Mouse (Mus musculus): ENCODE results near the gene Ubxn2a. TPM values are rescaled to one million over a fixed set of nuclear protein-coding genes. Genes with fewer than 3 reads are reported as not detected.

Ubxn2a gene
- polyA plus RNA-seq (2015; fragmentation: Nextera tagmentation; extraction: Ambion mirVana): 22.0 and 28.6 TPM in 2 replicates

DNA sequence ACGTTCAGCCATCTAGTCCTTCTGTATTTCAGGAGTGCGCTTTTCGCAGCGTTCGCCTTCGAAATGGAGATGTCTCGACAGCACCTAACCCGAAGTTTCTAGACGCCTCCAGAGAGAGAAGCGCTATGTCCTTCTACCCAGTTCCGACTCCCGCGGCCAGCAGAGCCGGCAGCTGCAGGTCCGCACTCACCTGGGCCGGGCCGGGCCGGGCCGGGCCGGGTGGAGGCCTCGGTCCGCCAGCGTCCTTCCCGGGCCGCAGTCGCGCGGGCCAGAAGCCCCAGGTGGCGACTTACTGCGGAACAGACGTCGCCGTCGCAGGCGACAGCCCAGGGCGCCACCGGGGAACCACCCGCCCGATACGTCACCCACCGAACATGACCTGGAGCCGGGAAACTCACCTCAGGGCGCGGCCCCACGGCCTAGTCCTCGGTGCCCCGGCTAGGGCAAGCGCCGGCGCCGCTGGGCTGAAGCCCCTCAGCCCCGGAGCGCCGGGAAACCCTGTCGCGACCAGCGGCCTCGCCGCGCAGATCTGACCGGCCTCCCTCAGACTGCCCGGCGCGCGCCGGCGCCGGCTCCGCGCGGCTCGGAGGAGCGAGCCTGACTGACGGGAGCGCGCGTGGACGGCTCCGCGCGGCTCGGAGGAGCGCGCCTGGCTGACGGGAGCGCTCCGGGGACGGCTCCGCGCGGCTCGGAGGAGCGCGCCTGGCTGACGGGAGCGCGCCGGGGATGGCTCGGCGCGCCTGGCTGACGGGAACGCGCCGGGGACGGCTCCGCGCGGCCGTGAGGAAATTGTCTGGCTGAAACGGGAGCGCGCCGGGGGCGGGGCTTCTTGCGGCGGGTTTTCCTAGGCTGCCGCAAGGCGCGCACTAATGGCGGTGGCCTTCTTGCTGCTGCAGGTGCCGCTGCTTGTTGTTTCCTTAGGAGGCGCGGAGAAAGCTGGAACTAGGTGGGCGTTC, at the start of gene Ubxn2a:
Gene Ubxn2a (minus strand): TSS at position 755 of the 956 bp plus-strand sequence.
- peak within 1 kb of the TSS; percentile 77 for H3K4me3 ChIP-seq
- peak within 1 kb of the TSS; percentile 68 for H3K27ac ChIP-seq
- WGBS: 1% methylated on average over 123 of the region's 125 CpGs
- H3K27me3 ChIP-seq: no peaks in the 10 kb centered on the region
- peak within 1 kb of the TSS; percentile 87 for H3K9ac ChIP-seq
- H3K4me2 ChIP-seq: peak within 1 kb of the TSS; percentile 78
- no peaks in the 10 kb centered on the region for H3K9me3 ChIP-seq
- peak; percentile 89 for ATAC-seq (ENCODE audit: insufficient number of reproducible peaks, insufficient read depth, low FRiP score, low TSS enrichment, low read depth)
- H3K4me1 ChIP-seq: no peaks in the 10 kb centered on the region
- no peaks in the 10 kb centered on the region for H3K36me3 ChIP-seq

DNA sequence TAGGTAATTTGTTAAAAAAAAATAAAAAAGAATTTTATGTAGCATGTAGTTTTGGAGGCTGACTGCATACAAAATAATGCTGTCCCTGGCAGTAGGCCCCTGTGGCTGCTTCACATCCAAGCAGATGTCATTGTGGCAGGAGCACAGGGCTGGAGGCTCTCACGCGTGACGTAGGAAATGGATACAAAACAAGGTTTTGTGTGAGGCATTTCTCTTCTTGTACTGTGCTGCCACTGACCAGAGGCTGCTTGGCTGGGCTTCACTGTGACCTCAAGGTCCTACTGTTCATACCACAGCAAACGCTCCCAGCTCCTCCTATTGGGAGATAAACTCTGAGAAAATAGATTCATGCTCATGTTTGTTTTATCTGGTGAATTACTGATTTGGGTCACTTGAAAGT, 45.7 kb upstream of the Ubxn2a start:
- H3K4me1 ChIP-seq: no peaks in the 10 kb centered on the region
- no peaks in the 10 kb centered on the region for H3K9me3 ChIP-seq
- no peak overlapping the region for H3K27ac ChIP-seq
- H3K4me3 ChIP-seq: no peak overlapping the region
- peaks cover 54% of the 10 kb centered on the region for H3K36me3 ChIP-seq
- no peak for ATAC-seq (ENCODE audit: insufficient number of reproducible peaks, insufficient read depth, low FRiP score, low TSS enrichment, low read depth)
- H3K27me3 ChIP-seq: no peaks in the 10 kb centered on the region
- 90% methylated on average over 4 of the region's 4 CpGs for WGBS
- no peak overlapping the region for H3K4me2 ChIP-seq
- H3K9ac ChIP-seq: no peak overlapping the region

DNA sequence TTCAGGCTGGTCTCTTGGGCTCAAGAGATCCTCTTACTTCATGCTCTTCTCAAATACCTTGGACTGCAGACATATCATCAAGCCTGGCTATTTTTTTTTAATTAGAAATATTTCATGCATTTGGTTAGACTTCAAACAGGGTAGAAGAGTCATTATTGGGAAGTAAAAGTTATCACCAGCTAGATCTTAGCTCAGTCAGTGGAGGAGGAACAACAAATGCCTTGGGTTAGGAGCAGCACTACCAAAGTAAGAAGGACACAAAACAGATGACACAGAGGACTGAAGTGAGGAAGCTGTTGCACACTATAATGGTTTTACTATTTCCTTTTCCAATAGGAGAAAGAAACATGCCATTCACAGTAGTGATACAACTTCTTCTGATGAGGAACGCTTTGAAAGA, 44.8 kb upstream of the Ubxn2a start:
- Histone ChIP-seq H3K27me3 (no peaks in the 10 kb centered on the region), H3K4me1 (no peaks in the 10 kb centered on the region), H3K9ac (no peak overlapping the region), H3K4me2 (no peak overlapping the region), H3K27ac (no peak overlapping the region), H3K4me3 (no peak overlapping the region), H3K36me3 (peaks cover 62% of the 10 kb centered on the region), H3K9me3 (no peaks in the 10 kb centered on the region)
- 97% methylated on average over 1 of the region's 1 CpGs for WGBS
- ATAC-seq (ENCODE audit: insufficient number of reproducible peaks, insufficient read depth, low FRiP score, low TSS enrichment, low read depth): no peak

- Histone ChIP-seq H3K27ac (no peak overlapping the region), H3K4me3 (no peak overlapping the region), H3K36me3 (peaks cover 3% of the 10 kb centered on the region; the same call in 1 of the 2 replicates), H3K27me3 (no peaks in the 10 kb centered on the region), H3K4me2 (no peak overlapping the region), H3K9ac (no peak overlapping the region), H3K4me1 (no peaks in the 10 kb centered on the region), H3K9me3 (no peaks in the 10 kb centered on the region)
- WGBS: 97% methylated on average over 3 of the region's 3 CpGs
- no peak for ATAC-seq (ENCODE audit: insufficient number of reproducible peaks, insufficient read depth, low FRiP score, low TSS enrichment, low read depth)
Measured at GRCm38 (mm10) chr12:4930820-4931548, 23.5 kb upstream of the Ubxn2a start.

DNA sequence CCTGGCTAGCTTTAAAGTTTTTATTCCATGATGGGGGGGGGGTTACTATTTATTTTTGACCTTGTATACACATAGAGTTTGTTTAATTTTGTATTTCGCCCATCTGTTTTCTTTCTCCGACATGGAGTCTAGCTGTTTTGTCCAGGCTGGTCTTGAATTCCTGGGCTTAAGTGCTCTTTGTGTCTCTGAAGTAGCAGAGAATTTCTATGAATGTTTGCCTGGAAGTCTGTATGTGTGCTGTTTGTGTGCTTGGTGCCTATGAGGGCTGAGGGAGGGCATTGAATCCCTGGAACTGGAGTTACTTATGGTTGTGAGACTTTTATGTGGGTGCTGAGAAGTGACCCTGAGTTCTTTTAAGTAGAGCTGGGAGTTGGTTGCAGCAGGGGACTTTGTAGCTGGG, 20.7 kb upstream of the Ubxn2a start:
- Histone ChIP-seq H3K36me3 (peaks cover 3% of the 10 kb centered on the region; the same call in 1 of the 2 replicates), H3K4me1 (no peaks in the 10 kb centered on the region), H3K9me3 (no peaks in the 10 kb centered on the region), H3K4me2 (no peak overlapping the region), H3K27me3 (no peaks in the 10 kb centered on the region), H3K27ac (no peak overlapping the region), H3K9ac (no peak overlapping the region), H3K4me3 (no peak overlapping the region)
- no peak for ATAC-seq (ENCODE audit: insufficient number of reproducible peaks, insufficient read depth, low FRiP score, low TSS enrichment, low read depth)
- 78% methylated on average over 2 of the region's 2 CpGs for WGBS

DNA sequence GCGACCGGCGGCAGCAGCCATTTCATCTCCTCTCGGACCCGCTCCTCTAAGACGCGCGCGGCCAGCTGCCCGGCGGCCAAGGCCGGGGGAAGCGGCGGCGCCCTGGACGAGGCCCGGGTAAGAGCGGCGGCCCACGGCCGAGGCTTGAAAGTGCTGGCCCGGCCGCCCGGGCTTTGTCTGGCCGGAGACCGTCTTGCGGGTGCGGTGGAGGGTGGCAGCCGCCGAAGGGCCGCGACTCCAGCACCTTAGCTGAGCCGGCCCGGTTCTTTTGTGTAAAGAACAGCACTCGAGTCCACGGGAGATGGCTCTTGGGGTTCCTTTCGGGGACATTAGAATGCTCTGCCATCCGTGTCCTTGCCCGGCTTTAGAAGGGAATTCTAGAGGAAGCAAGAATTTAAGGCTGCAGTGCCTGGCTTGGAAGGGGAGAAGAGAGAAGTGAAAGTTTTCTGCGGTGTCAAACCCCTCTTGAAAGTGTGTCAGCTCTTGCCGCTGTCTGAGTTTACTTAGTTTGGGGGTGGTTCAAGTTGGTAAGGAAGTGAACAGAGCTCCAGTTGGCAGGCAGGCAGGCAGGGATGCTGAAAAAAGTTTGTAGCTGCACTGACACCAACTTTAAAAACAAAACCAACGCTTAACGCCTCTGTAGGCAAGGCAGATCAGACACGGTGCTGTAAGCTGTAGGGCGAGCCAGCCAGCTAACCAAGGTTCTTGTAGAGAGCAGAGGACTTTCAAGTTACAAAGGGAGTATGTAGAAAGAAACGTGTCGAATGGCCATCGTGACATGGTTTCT, 10.5 kb upstream of the Ubxn2a start:
- H3K27ac ChIP-seq: peak overlapping the region; percentile 99
- H3K36me3 ChIP-seq: no peaks in the 10 kb centered on the region
- peak overlapping the region; percentile 68 for H3K4me2 ChIP-seq
- H3K4me3 ChIP-seq: peak overlapping the region; percentile 99
- peak overlapping the region; percentile 99 for H3K9ac ChIP-seq
- ATAC-seq (ENCODE audit: insufficient number of reproducible peaks, insufficient read depth, low FRiP score, low TSS enrichment, low read depth): peak; percentile 54
- peaks cover 9% of the 10 kb centered on the region for H3K4me1 ChIP-seq
- no peaks in the 10 kb centered on the region for H3K9me3 ChIP-seq
- WGBS: under 1% methylated on average over 48 of the region's 48 CpGs
- no peaks in the 10 kb centered on the region for H3K27me3 ChIP-seq

GRCm38 (mm10) chr12:4916994-4917804, 9.7 kb upstream of the Ubxn2a start, which contains the start of gene Atad2b:
Atad2b (plus strand) TSS chr12:4917353.
- Histone ChIP-seq H3K9ac (peak within 1 kb of the TSS; percentile 99), H3K36me3 (no peaks in the 10 kb centered on the region), H3K4me2 (peak within 1 kb of the TSS; percentile 68), H3K9me3 (no peaks in the 10 kb centered on the region), H3K4me3 (peak within 1 kb of the TSS; percentile 99), H3K27ac (peak within 1 kb of the TSS; percentile 99), H3K27me3 (no peaks in the 10 kb centered on the region), H3K4me1 (peaks cover 9% of the 10 kb centered on the region)
- under 1% methylated on average over 89 of the region's 89 CpGs for WGBS
- peak; percentile 95 for ATAC-seq (ENCODE audit: insufficient number of reproducible peaks, insufficient read depth, low FRiP score, low TSS enrichment, low read depth)

DNA sequence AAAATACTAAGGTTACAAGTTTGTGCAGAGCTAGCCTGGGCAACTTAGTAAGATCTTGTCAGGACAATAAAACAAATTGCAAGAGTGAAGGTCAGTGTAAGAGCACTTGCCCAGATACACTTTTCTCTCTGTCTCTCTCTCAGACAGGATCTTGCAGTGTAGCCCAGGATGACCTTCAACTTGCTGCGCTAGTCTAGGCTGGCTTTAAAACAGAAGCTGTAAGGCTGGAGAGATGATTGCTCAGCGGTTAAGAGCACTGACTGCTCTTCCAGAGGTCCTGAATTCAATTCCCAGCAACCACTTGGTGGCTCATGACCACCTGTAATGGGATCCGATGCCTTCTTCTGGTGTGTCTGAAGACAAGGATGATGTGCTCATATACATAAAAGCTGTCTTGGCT, 7.4 kb upstream of the Ubxn2a start:
- 85% methylated on average over 3 of the region's 3 CpGs for WGBS
- Histone ChIP-seq H3K4me1 (peaks cover 8% of the 10 kb centered on the region), H3K9me3 (no peaks in the 10 kb centered on the region), H3K27me3 (no peaks in the 10 kb centered on the region), H3K27ac (no peak overlapping the region), H3K36me3 (no peaks in the 10 kb centered on the region), H3K9ac (no peak overlapping the region), H3K4me2 (no peak overlapping the region), H3K4me3 (no peak overlapping the region)
- ATAC-seq (ENCODE audit: insufficient number of reproducible peaks, insufficient read depth, low FRiP score, low TSS enrichment, low read depth): no peak

- Histone ChIP-seq H3K4me3 (no peak overlapping the region), H3K36me3 (no peaks in the 10 kb centered on the region), H3K9ac (no peak overlapping the region), H3K27me3 (no peaks in the 10 kb centered on the region), H3K4me1 (peaks cover 4% of the 10 kb centered on the region), H3K27ac (no peak overlapping the region), H3K4me2 (no peak overlapping the region), H3K9me3 (no peaks in the 10 kb centered on the region)
- 49% methylated on average over 3 of the region's 3 CpGs for WGBS
- no peak for ATAC-seq (ENCODE audit: insufficient number of reproducible peaks, insufficient read depth, low FRiP score, low TSS enrichment, low read depth)
Measured at GRCm38 (mm10) chr12:4914441-4914840, 6.9 kb upstream of the Ubxn2a start.

DNA sequence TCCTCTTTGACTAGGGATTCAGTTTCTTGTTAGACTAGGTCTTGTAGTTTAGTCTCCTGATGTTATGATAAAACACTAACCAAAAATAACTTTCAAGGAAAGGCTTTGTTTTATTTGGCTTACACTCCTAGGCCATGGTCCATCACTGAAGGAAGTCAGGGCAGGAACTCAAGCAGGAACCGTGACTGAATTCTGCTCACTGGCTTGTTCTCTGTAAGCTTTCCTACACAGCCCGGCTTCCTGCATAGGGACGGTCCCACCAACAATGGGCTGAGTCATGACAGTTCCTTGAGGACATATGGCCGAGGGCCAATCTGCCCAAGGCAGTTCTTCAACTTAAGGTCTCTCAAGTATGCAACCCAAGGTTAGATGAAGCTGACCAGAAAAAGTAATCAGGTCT, 4.2 kb upstream of the Ubxn2a start:
- Histone ChIP-seq H3K27me3 (no peaks in the 10 kb centered on the region), H3K9ac (no peak overlapping the region), H3K4me2 (no peak overlapping the region), H3K9me3 (no peaks in the 10 kb centered on the region), H3K36me3 (no peaks in the 10 kb centered on the region), H3K4me3 (no peak overlapping the region), H3K4me1 (no peaks in the 10 kb centered on the region), H3K27ac (no peak overlapping the region)
- 77% methylated on average over 4 of the region's 4 CpGs for WGBS
- no peak for ATAC-seq (ENCODE audit: insufficient number of reproducible peaks, insufficient read depth, low FRiP score, low TSS enrichment, low read depth)

Data from embryonic facial prominence, embryonic 13.5 days (tissue).